Mouse (Mus musculus) neural tube, embryonic 13.5 days (tissue): ENCODE data around the gene Cldn7. TPM values are rescaled to one million over a fixed set of nuclear protein-coding genes. Genes with fewer than 3 reads are reported as not detected.

ENCODE experiments used
- ATAC-seq: fragments of 200-750 bp; cut with Nextera tagmentation; 2 replicates; pipeline ENCODE4 v1.8.0; 2017; ENCODE audit warnings: low read depth, mild to moderate bottlenecking, moderate TSS enrichment, moderate library complexity
- H3K27ac ChIP-seq: fragments of 300-500 bp; sonication (generic); replicated peaks from 2 replicates; pipeline ENCODE4 v1.5.1; 2015; ENCODE audit warnings: moderate library complexity, mild to moderate bottlenecking, inconsistent platforms
- H3K27me3 ChIP-seq: fragments of 300-500 bp; sonication (generic); 2 replicates; pipeline ENCODE4 v1.6.1; 2015; ENCODE audit warnings: mild to moderate bottlenecking, inconsistent platforms
- H3K36me3 ChIP-seq: fragments of 300-500 bp; sonication (generic); 2 replicates; pipeline ENCODE4 v1.6.1; 2015; ENCODE audit warnings: mild to moderate bottlenecking, inconsistent platforms
- H3K4me1 ChIP-seq: fragments of 300-500 bp; sonication (generic); replicated peaks from 2 replicates; pipeline ENCODE4 v1.6.1; 2015; ENCODE audit warnings: inconsistent platforms
- H3K4me2 ChIP-seq: fragments of 300-500 bp; sonication (generic); 2 replicates; pipeline ENCODE4 v1.6.1; 2015; ENCODE audit warnings: inconsistent platforms, mild to moderate bottlenecking, moderate library complexity
- H3K4me3 ChIP-seq: fragments of 300-500 bp; sonication (generic); 2 replicates; pipeline ENCODE4 v1.5.1; 2015; ENCODE audit warnings: mild to moderate bottlenecking, inconsistent platforms
- H3K9ac ChIP-seq: fragments of 300-500 bp; sonication (generic); 2 replicates; pipeline ENCODE4 v1.6.1; 2015; ENCODE audit warnings: moderate library complexity, mild to moderate bottlenecking, inconsistent platforms
- H3K9me3 ChIP-seq: fragments of 300-500 bp; sonication (generic); 2 replicates; pipeline ENCODE4 v1.6.1; 2016; ENCODE audit warnings: inconsistent platforms
- WGBS: fragments of 180-500 bp; shearing (Covaris S2); methylation state at CpG from one replicate; pipeline ENCODE4 v1.1.7; 2015; 5-methylcytosine and 5-hydroxymethylcytosine counted together
- polyA plus RNA-seq: library from polyadenylated mRNA; unstranded; fragments of >200 nt; fragmentation: Nextera tagmentation; extraction: Ambion mirVana; gene quantifications from 2 replicates; pipeline ENCODE4 v1.2.1, GENCODE M21; 2015

The Cldn7 gene
- polyA plus RNA-seq, 1 experiment from 2014 or later: 0.33 TPM

DNA sequence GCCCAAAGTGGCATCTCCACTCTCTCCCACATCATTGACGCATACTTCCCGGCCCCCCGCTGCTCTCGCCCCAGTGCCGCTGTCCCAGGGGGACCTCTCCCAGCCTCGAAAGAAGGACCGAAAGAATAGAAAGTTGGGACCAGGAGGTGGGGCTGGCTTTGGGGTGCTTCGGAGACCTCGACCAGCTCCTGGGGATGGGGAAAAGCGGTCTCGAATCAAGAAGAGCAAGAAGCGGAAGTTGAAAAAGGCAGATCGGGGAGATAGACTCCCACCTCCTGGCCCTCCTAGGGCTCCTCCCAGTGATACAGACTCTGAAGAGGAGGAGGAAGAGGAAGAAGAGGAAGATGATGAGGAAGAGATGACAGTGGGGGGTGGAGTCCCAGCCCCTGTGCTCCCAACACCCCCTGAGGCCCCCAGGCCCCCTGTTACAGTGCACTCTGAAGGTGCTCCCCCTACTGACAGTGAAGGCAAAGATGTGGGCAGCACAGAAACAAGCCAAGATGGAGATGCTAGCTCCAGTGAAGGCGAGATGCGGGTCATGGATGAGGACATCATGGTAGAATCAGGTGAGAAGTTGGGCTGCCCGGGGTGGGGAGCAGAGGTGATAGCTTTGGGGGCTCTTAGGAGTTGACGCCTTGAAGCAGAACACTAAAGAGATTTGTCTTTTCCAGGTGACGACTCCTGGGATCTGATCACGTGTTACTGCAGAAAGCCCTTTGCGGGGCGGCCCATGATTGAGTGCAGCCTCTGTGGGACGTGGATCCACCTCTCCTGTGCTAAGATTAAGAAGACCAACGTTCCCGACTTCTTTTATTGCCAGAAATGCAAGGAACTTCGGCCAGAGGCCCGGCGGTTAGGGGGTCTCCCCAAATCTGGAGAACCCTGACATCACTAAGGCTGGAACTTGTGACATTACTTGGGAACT lies 34.2 kb downstream of the Cldn7 start:
- Histone ChIP-seq H3K4me3 (peak overlapping the region; percentile 92), H3K27ac (0 out of 2 replicates have a peak overlapping the region, but pooled peaks have one; percentile 61), H3K36me3 (peaks cover 37% of the 10 kb centered on the region), H3K9ac (no peak overlapping the region), H3K9me3 (no peaks in the 10 kb centered on the region), H3K4me1 (peaks cover 63% of the 10 kb centered on the region), H3K27me3 (no peaks in the 10 kb centered on the region), H3K4me2 (peak overlapping the region; percentile 65; the same call in 1 of the 2 replicates)
- 92% methylated on average over 27 of the region's 27 CpGs for whole genome bisulfite sequencing
- no peak for ATAC-seq

DNA sequence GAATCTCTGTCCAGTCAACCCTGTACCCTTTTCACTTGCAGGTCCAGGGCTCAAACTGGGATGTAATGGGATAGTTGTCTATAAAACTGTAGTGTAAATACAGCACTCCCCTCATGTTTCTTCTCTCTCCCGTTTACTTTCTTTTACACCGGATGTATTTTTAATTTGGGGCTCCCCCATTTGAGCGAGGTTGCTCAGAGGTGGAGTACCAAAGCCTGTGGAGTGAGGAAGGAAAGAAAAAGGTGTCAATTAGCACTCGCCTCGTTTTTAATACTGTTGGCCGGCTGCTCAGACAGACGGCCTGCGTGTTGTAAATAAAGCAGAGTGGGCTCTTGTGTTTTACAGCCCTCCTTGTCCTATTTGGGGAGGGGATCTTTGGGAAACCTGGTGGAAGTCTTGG lies 35.1 kb downstream of the Cldn7 start:
- ATAC-seq: no peak
- Histone ChIP-seq H3K36me3 (peaks cover 31% of the 10 kb centered on the region), H3K4me1 (peaks cover 63% of the 10 kb centered on the region), H3K4me2 (peak overlapping the region; percentile 95), H3K27me3 (no peaks in the 10 kb centered on the region), H3K4me3 (peak overlapping the region; percentile 92), H3K27ac (peak overlapping the region; percentile 61), H3K9me3 (no peaks in the 10 kb centered on the region), H3K9ac (no peak overlapping the region)
- WGBS: 73% methylated on average over 8 of the region's 8 CpGs

DNA sequence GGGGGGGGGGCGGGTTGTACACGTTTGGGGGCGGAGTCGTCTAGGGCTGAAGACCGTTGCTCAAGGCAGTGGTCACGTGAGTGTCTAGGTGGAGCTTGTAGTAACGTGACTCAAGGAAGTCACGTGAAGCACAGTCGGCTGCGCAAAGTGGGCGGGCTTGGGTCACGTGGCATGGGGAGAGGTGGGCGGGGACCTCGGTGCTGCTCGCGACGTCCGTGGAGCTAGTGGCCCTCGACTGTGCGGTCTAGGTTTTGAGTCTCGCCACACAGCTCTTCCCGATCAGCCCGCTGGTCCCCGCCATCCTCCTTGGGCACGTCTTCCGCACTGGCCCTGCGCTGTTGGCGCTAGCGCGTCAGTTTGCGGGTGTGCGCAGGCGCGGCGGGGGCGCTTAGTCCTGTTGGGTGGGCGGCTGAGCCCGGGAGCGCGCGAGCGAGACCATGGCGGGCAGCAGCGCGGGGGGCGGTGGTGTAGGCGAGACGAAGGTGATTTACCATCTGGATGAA lies 35.9 kb downstream of the Cldn7 start, which contains the start of gene Dvl2:
Gene Dvl2 (plus strand): TSS at position 200 of the 503 bp plus-strand sequence.
- H3K4me1 ChIP-seq: peaks cover 65% of the 10 kb centered on the region
- ATAC-seq: peak; percentile 61
- peak within 1 kb of the TSS; percentile 92 for H3K4me3 ChIP-seq
- H3K36me3 ChIP-seq: peaks cover 37% of the 10 kb centered on the region
- peak within 1 kb of the TSS; percentile 95 for H3K4me2 ChIP-seq
- under 1% methylated on average over 48 of the region's 48 CpGs for WGBS
- H3K27me3 ChIP-seq: no peaks in the 10 kb centered on the region
- peak within 1 kb of the TSS; percentile 89 for H3K9ac ChIP-seq
- no peaks in the 10 kb centered on the region for H3K9me3 ChIP-seq
- peak within 1 kb of the TSS; percentile 95 for H3K27ac ChIP-seq

DNA sequence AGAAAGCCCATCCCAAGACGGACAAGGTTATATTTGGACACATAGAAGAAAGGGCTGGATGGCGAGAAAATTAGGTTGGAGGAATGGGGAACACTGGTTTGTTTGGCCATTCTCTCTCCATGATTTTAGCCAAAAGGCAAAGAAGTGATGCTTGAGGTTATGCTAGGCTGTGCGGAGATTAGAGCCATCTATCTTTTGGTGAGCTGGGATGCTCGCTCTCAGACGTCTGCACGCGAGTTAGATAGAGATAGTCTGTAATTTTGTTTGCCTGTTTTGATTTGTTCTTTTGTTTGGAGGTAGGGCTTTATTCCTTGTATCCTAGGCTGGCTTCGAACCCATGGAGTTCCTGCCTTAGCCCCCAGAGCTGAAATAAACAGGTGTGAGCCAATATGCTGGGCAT lies 36.6 kb downstream of the Cldn7 start:
- Histone ChIP-seq H3K27me3 (no peaks in the 10 kb centered on the region), H3K27ac (peak overlapping the region; percentile 95), H3K4me3 (peak overlapping the region; percentile 92), H3K4me1 (peaks cover 65% of the 10 kb centered on the region), H3K36me3 (peaks cover 44% of the 10 kb centered on the region), H3K9me3 (no peaks in the 10 kb centered on the region), H3K9ac (peak overlapping the region; percentile 89), H3K4me2 (peak overlapping the region; percentile 95)
- no peak for ATAC-seq
- 15% methylated on average over 8 of the region's 8 CpGs for WGBS

DNA sequence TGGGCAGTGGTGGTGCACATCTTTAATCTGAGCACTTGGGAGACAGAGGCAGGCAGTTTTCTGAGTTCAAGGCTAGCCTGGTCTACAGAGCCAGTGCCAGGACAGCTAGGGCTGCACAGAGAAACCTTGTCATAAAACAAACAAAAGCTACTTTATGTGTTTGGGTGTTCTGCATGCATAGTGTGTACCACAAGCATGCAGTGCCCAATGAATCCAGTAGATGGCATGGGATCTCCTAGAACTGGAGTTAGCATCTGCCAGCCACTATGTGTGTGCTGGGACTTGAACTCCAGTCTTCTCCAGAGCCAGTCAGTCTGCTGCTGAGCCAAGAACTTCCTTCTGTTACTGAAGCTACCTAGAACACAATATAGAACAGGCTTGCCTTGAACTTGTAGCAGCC lies 37.3 kb downstream of the Cldn7 start:
- H3K4me2 ChIP-seq: peak overlapping the region; percentile 95
- no peaks in the 10 kb centered on the region for H3K27me3 ChIP-seq
- H3K27ac ChIP-seq: no peak overlapping the region
- no peaks in the 10 kb centered on the region for H3K9me3 ChIP-seq
- H3K9ac ChIP-seq: peak overlapping the region; percentile 89
- peak overlapping the region; percentile 92 for H3K4me3 ChIP-seq
- peaks cover 65% of the 10 kb centered on the region for H3K4me1 ChIP-seq
- no peak for ATAC-seq
- peaks cover 51% of the 10 kb centered on the region for H3K36me3 ChIP-seq

DNA sequence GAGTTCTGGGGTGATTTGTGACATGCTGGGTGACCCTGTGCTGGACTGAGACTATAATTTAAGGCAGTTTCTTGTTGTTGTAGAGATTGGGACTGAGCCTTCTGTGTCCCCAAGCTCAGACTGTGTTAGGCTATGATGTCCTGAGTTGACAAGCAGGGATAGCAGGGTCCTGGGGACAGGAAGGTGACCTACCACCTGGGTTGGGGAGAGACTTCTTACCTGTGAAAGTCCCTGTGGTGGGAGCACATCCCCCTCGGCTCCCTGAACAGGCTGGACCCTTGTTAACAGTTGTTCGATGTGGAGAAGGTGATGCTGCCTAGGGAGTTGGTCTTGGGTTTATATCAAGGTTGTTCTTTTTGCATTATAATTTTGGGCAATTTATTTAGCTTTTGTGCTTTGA lies 37.9 kb downstream of the Cldn7 start:
- Histone ChIP-seq H3K27ac (no peak overlapping the region), H3K4me2 (peak overlapping the region; percentile 95), H3K9me3 (no peaks in the 10 kb centered on the region), H3K27me3 (no peaks in the 10 kb centered on the region), H3K36me3 (peaks cover 57% of the 10 kb centered on the region), H3K9ac (peak overlapping the region; percentile 53), H3K4me3 (peak overlapping the region; percentile 92), H3K4me1 (peaks cover 62% of the 10 kb centered on the region)
- WGBS: 88% methylated on average over 2 of the region's 2 CpGs
- no peak for ATAC-seq

DNA sequence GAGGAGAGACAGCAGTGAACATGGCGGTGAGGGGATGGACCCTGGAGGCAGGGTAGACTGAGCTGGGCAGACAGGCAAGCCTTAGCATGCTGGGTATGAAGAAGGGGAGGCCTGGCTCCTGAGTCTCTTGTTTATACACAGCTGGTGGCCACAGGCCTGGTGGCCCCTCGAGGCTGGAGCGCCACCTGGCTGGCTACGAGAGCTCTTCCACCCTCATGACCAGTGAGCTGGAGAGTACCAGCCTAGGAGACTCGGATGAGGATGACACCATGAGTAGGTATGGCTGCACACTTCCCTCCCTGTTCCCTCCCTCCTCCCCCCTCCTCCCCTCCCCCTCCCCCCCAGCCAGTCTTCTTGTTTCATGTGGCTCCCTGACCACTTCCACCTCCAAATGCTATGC lies 40.9 kb downstream of the Cldn7 start:
- Histone ChIP-seq H3K9me3 (no peaks in the 10 kb centered on the region), H3K4me3 (no peak overlapping the region), H3K27ac (no peak overlapping the region), H3K36me3 (peaks cover 64% of the 10 kb centered on the region), H3K27me3 (no peaks in the 10 kb centered on the region), H3K4me2 (no peak overlapping the region), H3K4me1 (peaks cover 40% of the 10 kb centered on the region), H3K9ac (no peak overlapping the region)
- WGBS: 54% methylated on average over 5 of the region's 5 CpGs
- ATAC-seq: no peak

DNA sequence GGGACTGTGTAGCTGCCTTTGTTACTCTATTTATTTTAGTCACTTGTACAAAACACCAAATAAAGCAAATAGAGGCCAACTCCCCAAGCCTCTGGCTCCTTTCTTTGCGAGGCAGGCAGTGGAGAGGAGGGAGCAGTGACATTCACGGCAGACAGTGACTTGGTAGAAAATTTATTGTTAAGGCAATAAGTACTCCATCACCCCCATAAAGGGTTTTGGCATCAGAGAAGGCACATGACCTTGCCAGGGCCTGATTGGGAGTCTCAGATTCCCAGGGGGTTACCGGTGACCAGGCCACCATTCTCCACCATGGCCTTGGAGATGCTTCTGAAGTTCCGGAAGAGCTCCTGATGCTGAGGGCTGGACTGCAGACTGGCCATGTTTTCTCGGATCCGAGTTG lies 45.5 kb downstream of the Cldn7 start:
- Histone ChIP-seq H3K4me2 (no peak overlapping the region), H3K9me3 (no peaks in the 10 kb centered on the region), H3K4me1 (peaks cover 13% of the 10 kb centered on the region), H3K4me3 (no peak overlapping the region), H3K36me3 (peaks cover 93% of the 10 kb centered on the region), H3K9ac (no peak overlapping the region), H3K27me3 (no peaks in the 10 kb centered on the region), H3K27ac (no peak overlapping the region)
- no peak for ATAC-seq
- WGBS: 90% methylated on average over 6 of the region's 6 CpGs

DNA sequence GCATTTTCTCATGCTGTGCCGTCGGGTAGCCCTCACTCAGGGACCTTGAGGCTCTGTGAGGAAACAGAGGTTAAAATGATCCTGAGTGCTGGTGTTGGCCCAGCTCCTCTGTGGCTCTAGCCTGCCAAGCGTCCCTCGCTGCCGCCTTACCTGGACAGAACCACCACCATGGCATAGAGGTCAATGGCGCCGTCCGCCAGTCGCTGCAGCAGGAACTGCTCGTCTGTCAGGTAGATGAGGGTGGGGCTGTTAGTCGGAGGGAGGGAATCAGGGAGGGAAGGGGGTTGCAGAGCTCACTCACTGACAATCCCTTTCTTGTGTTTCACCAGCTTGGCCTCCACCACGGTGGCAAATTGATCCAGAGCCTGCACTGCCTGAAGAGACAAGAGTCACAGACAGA lies 46.0 kb downstream of the Cldn7 start:
- Histone ChIP-seq H3K4me3 (no peak overlapping the region), H3K9me3 (no peaks in the 10 kb centered on the region), H3K27ac (no peak overlapping the region), H3K9ac (0 out of 2 replicates have a peak overlapping the region, but pooled peaks have one; percentile 5), H3K4me2 (no peak overlapping the region), H3K36me3 (peaks cover 87% of the 10 kb centered on the region), H3K27me3 (no peaks in the 10 kb centered on the region), H3K4me1 (peaks cover 13% of the 10 kb centered on the region)
- WGBS: 87% methylated on average over 12 of the region's 12 CpGs
- ATAC-seq: no peak

DNA sequence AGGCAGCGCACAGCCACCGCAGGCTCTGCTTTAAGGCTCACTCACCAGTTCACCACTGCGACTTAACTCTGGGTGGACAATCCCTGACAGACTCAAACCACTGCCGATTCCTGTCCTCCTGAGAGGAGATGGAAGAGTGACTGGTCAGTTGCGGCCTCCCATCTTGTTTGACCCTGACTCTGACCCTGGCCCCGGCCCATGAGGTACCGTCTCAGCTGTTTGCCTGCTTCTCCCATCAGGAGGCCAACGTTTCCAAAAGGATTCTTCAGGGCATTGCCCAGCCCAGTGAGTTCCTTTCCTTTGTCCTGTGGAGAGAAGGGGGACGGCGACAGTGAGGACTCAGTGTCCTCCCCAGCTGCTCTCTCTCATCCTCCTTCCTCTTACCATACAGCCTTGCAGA lies 46.4 kb downstream of the Cldn7 start:
- WGBS: 80% methylated on average over 10 of the region's 10 CpGs
- Histone ChIP-seq H3K27me3 (no peaks in the 10 kb centered on the region), H3K4me3 (no peak overlapping the region), H3K9ac (0 out of 2 replicates have a peak overlapping the region, but pooled peaks have one; percentile 5), H3K27ac (no peak overlapping the region), H3K36me3 (peaks cover 83% of the 10 kb centered on the region), H3K4me2 (no peak overlapping the region), H3K4me1 (peaks cover 13% of the 10 kb centered on the region), H3K9me3 (no peaks in the 10 kb centered on the region)
- no peak for ATAC-seq

DNA sequence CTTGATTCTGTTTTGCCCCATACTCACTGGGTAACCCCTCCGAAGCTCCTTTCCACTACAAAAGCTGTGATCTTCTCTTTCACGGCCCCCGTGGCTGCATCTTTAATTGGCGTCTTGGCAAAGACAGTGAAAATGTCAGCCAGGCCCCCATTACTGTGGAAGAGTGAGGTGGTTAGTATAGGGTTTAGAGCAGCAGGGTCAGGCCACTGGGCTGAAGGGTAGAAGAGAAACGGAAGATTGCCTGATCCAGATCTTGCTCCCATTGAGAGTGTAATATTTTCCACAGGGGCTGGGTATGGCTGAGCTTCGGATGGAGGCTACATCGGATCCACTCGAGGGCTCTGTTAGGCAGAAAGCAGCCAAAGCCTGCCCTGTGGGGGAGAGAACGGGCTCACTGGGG lies 48.4 kb downstream of the Cldn7 start:
- Histone ChIP-seq H3K36me3 (peaks cover 64% of the 10 kb centered on the region), H3K4me3 (no peak overlapping the region), H3K27me3 (no peaks in the 10 kb centered on the region), H3K27ac (no peak overlapping the region), H3K9me3 (no peaks in the 10 kb centered on the region), H3K4me2 (no peak overlapping the region), H3K4me1 (peaks cover 23% of the 10 kb centered on the region), H3K9ac (no peak overlapping the region)
- WGBS: 86% methylated on average over 9 of the region's 9 CpGs
- no peak for ATAC-seq

DNA sequence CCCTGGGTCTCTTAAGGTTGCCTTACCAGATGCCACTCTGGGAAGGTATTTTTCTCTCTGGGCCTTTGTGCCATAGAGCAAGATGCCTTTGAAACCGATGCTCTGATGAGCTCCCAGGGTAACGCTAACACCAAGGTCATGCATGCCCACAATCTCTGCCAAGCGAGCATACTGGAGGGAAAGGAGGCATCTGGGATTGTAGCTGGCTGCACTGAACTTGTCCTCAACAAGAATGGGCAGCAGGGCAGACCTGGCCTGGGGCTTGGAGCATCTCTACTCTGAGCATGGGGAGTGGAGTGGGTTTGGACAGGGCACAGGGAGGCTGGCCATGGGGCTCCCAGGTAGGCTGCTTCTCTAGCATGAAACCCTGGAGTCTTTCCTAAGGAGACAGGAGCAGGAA lies 48.8 kb downstream of the Cldn7 start:
- WGBS: 86% methylated on average over 3 of the region's 3 CpGs
- Histone ChIP-seq H3K27ac (no peak overlapping the region), H3K9ac (no peak overlapping the region), H3K27me3 (no peaks in the 10 kb centered on the region), H3K4me2 (no peak overlapping the region), H3K4me1 (peaks cover 26% of the 10 kb centered on the region), H3K4me3 (no peak overlapping the region), H3K36me3 (peaks cover 59% of the 10 kb centered on the region), H3K9me3 (no peaks in the 10 kb centered on the region)
- ATAC-seq: no peak
